Mouse (Mus musculus) lung, postnatal 0 days (tissue): ENCODE results near the gene Nptx1. TPM values are rescaled to one million over a fixed set of nuclear protein-coding genes. Genes with fewer than 3 reads are reported as not detected.

Experiments
- ATAC-seq: fragments of 200-750 bp; cut with Nextera tagmentation; 2 replicates; pipeline ENCODE4 v1.8.0; 2017; ENCODE audit warnings: moderate library complexity
- DNase-seq: peaks from one replicate; pipeline ENCODE4 v3.0.0-alpha.2; 2016; ENCODE audit warnings: low spot score
- H3K27ac ChIP-seq: fragments of 300-500 bp; sonication (generic); 2 replicates; pipeline ENCODE4 v1.5.1; 2014; ENCODE audit warnings: antibody characterized with exemption, mild to moderate bottlenecking, low read length, mixed read lengths
- H3K27me3 ChIP-seq: fragments of 300-500 bp; sonication (generic); replicated peaks from 2 replicates; pipeline ENCODE4 v1.6.1; 2014; ENCODE audit warnings: low read length, mixed read lengths; ENCODE audit not compliant: insufficient read depth
- H3K36me3 ChIP-seq: fragments of 300-500 bp; sonication (generic); 2 replicates; pipeline ENCODE4 v1.6.1; 2014; ENCODE audit warnings: low read length, mixed read lengths; ENCODE audit not compliant: insufficient read depth
- H3K4me1 ChIP-seq: fragments of 300-500 bp; sonication (generic); 2 replicates; pipeline ENCODE4 v1.6.1; 2014; ENCODE audit warnings: antibody characterized with exemption, low read depth, low read length, mixed read lengths; ENCODE audit not compliant: insufficient read depth
- H3K4me2 ChIP-seq: fragments of 300-500 bp; sonication (generic); replicated peaks from 2 replicates; pipeline ENCODE4 v1.6.1; 2014; ENCODE audit warnings: low read depth, mild to moderate bottlenecking, low read length, moderate library complexity, mixed read lengths
- H3K4me3 ChIP-seq: fragments of 300-500 bp; sonication (generic); 2 replicates; pipeline ENCODE4 v1.5.1; 2014; ENCODE audit warnings: low read depth, low read length
- H3K9ac ChIP-seq: fragments of 300-500 bp; sonication (generic); replicated peaks from 2 replicates; pipeline ENCODE4 v1.6.1; 2014; ENCODE audit warnings: low read depth, mild to moderate bottlenecking
- H3K9me3 ChIP-seq: fragments of 300-500 bp; sonication (generic); 2 replicates; pipeline ENCODE4 v1.6.1; 2016; ENCODE audit warnings: low read length, mixed read lengths
- CTCF ChIP-seq: IDR thresholded peaks from 2 replicates; pipeline ENCODE4 v1.5.1; 2016; ENCODE audit warnings: antibody characterized with exemption, mild to moderate bottlenecking
- EP300 ChIP-seq: IDR thresholded peaks from 2 replicates; pipeline ENCODE4 v1.6.1; 2016; ENCODE audit warnings: antibody characterized with exemption, mild to moderate bottlenecking, control low read depth
- WGBS: fragments of 180-500 bp; shearing (Covaris S2); extraction: QIAGEN DNeasy Blood & Tissue Kit; methylation state at CpG from one replicate; pipeline ENCODE4 v1.1.7; 2014; 5-methylcytosine and 5-hydroxymethylcytosine counted together
- polyA plus RNA-seq: library from polyadenylated mRNA; unstranded; fragments of >200 nt; fragmentation: Nextera tagmentation; extraction: Ambion mirVana; gene quantifications from 2 replicates; pipeline ENCODE4 v1.2.1, GENCODE M21; 2015

The Nptx1 gene
- polyA plus RNA-seq, 1 experiment from 2014 or later, result 1.7 TPM

DNA sequence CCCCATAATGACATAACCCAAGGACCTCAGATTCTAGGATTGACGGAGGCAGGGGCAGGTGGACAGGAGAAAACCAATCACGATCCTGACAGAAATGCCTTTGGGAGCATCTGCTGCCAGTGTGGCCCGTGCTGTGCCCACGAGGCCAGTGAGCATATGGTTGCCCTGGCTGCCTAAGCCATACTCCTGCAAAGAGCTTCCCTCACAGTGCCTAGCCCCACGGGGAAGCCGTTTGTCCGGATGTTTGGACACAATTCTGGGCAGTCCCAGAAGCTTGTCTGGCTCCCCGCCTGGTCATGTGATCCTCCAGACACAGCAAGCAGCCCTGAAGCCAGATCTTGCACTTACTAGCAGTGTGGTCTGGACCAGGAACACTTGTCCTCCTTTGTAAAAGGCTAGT lies 24.8 kb downstream of the Nptx1 start:
- Histone ChIP-seq H3K4me2 (no peak overlapping the region), H3K27ac (peak overlapping the region; percentile 60), H3K9me3 (no peaks in the 10 kb centered on the region), H3K27me3 (no peaks in the 10 kb centered on the region), H3K9ac (no peak overlapping the region), H3K4me3 (no peak overlapping the region), H3K4me1 (no peaks in the 10 kb centered on the region), H3K36me3 (no peaks in the 10 kb centered on the region)
- 57% methylated on average over 8 of the region's 8 CpGs for WGBS
- ATAC-seq (peak; percentile 40; the same call in 1 of the 2 replicates), DNase-seq (no peak)
- TF ChIP-seq CTCF, result no peak
- no peak for TF ChIP-seq EP300

DNA sequence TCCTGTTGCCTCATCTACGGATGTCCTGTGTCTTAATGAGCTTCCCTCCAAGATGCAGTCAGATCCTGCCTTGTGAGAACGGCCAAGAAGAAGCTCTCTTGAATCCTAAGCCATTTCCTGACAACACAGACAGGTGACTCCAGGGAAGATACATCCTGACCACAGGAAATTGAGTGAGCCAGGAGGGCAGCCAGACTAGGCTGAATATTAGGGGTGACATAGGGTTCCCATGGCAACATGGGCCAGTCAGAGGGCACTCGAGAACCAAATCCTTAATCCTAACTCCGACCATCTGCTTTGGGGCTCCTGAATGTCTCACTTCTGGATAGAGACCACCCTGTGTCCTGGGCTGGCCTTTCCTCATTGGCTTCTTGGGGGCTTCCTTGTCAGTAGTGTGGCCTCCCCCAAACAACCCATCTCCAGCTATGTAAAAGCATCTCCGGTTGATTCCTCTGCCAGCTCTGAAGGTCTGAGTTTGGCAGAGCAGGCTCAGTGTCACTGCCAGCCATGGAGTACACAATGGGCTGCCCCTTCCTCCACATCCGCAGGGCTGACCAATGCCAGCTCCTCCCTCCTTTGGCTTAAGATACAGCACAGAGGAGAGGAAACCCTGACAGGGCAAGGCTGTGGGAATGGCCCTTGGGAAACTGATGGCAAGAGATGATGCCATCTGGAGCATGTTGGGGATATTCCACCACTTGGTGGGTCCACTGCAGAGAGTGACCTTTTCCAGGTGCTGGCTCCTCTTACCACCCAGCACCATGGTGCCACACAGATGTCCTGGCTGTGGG lies 25.4 kb downstream of the Nptx1 start:
- H3K27me3 ChIP-seq, result no peaks in the 10 kb centered on the region
- H3K4me2 ChIP-seq, result no peak overlapping the region
- no peak for TF ChIP-seq CTCF
- peak; percentile 49 for TF ChIP-seq EP300
- no peak overlapping the region for H3K4me3 ChIP-seq
- DNase-seq (peak; percentile 51), ATAC-seq (peak; percentile 82)
- peak overlapping the region; percentile 60 for H3K27ac ChIP-seq
- no peaks in the 10 kb centered on the region for H3K9me3 ChIP-seq
- no peaks in the 10 kb centered on the region for H3K4me1 ChIP-seq
- 71% methylated on average over 6 of the region's 6 CpGs for WGBS
- H3K36me3 ChIP-seq, result no peaks in the 10 kb centered on the region
- no peak overlapping the region for H3K9ac ChIP-seq

DNA sequence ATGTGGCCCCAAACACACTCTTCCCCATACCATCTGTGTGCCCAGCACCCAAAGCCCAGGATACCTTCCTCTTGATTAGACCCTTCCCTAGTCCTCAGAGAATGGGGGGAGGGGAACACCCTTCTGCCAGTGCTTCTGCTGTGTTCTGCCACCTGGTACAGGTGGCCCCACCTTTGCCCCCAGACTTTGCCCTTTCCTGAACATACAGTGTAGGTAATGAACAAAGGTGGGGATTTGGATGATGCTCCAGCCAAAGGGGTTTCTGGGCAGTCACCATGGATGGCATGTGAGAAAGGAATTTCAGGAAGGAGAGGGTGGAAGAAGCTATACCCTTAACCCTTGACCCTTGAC lies 26.9 kb downstream of the Nptx1 start:
- Histone ChIP-seq H3K9ac (no peak overlapping the region), H3K27me3 (no peaks in the 10 kb centered on the region), H3K4me3 (no peak overlapping the region), H3K4me2 (no peak overlapping the region), H3K4me1 (no peaks in the 10 kb centered on the region), H3K9me3 (no peaks in the 10 kb centered on the region), H3K27ac (no peak overlapping the region), H3K36me3 (no peaks in the 10 kb centered on the region)
- no peak for DNase-seq
- ATAC-seq, result no peak
- TF ChIP-seq CTCF, result no peak
- no peak for TF ChIP-seq EP300

DNA sequence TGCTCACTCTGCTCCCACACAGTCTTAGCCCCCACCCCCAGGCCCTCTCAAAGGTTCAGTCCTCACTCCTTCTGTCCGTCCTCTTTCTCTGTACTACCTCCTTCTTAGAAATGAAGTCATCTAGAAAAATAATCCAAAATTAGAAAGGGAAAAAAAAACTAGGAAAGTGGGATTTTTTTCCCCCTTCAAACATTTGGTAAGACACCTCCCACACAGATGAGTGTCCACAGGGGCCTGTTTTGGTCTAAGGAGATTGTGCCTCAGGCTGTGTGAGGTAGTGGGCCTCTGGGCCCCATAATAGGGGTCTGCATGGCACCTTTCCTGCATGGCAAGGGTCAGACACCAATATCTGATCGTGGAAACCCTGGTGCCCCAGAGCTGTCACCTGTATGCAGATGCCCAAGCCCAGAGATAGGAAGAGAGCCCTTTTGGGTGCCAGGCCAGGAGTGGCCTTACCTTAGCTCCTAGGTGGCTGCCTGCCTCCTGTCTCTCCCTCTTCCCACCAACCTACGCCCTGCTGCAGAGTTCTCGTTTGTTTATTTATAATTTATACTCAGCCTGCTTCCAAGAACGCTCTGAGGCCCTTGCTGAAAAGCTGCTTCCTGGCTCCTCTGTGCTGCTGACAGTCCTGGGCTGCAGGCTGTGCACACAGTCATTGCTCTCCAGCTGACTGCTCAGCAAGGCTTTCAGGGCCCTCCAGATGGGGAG lies 27.4 kb downstream of the Nptx1 start:
- Histone ChIP-seq H3K27ac (no peak overlapping the region), H3K9ac (no peak overlapping the region), H3K27me3 (0 out of 2 replicates have a peak, but pooled peaks cover under 1% of the 10 kb centered on the region), H3K4me2 (no peak overlapping the region), H3K4me1 (no peaks in the 10 kb centered on the region), H3K9me3 (no peaks in the 10 kb centered on the region), H3K36me3 (no peaks in the 10 kb centered on the region), H3K4me3 (no peak overlapping the region)
- TF ChIP-seq CTCF (no peak), EP300 (no peak)
- WGBS, result 34% methylated on average over 5 of the region's 5 CpGs
- ATAC-seq, result no peak
- DNase-seq, result no peak

DNA sequence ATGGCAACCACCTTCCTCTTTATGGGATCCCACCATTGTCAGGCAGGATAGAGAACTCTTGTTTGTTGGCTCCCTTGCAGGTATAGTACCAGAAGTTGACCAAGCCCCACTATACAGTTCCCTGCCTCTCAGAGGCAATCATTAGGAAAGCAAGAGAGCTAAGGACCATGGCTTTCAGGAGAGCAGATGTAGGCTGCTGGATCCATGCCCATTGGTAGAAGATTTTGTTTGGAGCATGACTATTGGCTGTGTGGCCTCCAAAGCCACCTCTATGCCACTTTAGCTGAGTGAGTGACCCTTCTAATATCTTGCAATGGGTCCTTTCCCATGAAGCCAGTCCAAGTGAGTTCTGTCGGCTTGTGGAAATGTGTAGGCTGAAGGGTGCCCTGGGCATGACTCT lies 28.2 kb downstream of the Nptx1 start:
- no peak overlapping the region for H3K9ac ChIP-seq
- TF ChIP-seq EP300, result no peak
- TF ChIP-seq CTCF, result no peak
- H3K4me1 ChIP-seq, result no peaks in the 10 kb centered on the region
- no peaks in the 10 kb centered on the region for H3K9me3 ChIP-seq
- no peak overlapping the region for H3K27ac ChIP-seq
- 0 out of 2 replicates have a peak, but pooled peaks cover 4% of the 10 kb centered on the region for H3K27me3 ChIP-seq
- DNase-seq, result no peak
- H3K36me3 ChIP-seq, result no peaks in the 10 kb centered on the region
- ATAC-seq, result no peak
- H3K4me3 ChIP-seq, result no peak overlapping the region
- WGBS, result 91% methylated on average over 1 of the region's 1 CpGs
- no peak overlapping the region for H3K4me2 ChIP-seq

DNA sequence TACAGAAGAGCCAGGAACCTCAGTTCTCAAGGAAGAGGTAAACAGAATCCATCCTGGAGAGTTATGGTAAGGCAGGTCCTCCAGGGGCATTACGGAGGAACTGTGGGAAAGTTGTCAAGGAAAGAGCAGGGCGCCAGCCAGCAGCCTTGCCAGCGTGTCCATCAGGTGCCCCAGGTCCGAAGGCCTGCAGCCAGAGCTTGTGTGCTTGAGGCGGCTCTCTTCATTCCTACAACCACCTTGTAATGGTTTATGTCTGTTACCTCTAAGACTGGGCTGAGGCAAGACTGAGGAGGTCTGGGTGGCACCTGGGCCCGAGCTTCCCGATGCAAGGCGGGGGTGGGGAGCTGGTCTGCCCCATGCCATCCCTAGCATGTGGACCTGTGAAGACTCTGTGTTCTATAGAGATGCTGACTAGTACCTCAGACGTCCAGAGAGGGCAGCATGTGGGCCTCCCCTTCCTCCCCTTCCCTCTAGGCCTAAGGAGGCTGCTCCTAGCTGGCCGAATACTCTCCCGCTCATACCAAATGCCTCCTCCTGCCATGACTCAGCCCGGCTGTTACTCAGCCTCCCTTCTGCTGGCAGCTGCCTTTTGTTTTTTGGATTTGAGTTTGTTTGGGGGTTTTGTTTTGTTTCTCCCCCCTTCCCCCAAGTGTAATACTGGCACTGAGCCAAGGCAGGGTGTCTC lies 30.7 kb downstream of the Nptx1 start:
- Histone ChIP-seq H3K27ac (no peak overlapping the region), H3K4me3 (no peak overlapping the region), H3K4me1 (no peaks in the 10 kb centered on the region), H3K9ac (no peak overlapping the region), H3K4me2 (no peak overlapping the region), H3K36me3 (no peaks in the 10 kb centered on the region), H3K9me3 (no peaks in the 10 kb centered on the region), H3K27me3 (0 out of 2 replicates have a peak, but pooled peaks cover 4% of the 10 kb centered on the region)
- ATAC-seq (peak; percentile 64), DNase-seq (peak; percentile 63)
- WGBS, result 65% methylated on average over 12 of the region's 12 CpGs
- TF ChIP-seq CTCF (peak; percentile 49), EP300 (no peak)
